ENCODE assay signal across 21 mouse cellular contexts in the genomic region with DNA sequence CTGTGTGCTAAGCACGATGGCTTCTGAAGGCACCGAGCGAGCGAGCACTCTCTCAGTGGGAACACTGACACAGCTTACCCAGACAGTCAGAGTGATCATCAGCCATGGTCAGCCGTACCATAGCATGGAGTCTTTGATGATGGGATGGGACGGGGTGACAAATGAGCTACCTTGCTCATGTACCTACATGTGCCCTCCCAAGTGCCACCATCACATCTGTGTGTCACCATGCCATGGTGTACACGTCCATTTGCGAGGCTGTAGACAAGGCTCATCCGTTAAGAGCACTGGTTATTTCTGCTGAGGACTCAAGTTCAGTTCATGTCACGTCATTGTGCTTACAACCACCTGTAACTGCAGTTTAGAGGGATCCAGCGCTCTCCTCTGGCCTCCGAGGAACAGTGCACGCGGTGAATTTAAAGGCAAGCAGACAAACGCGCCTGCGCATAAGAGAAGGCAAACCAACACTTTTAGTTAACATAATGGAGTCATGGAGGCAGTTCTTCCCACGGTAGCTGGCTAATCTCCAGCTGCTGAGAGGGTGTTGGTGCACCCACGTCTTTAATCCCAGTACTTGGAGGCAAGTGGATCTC. TPM values are rescaled to one million over a fixed set of nuclear protein-coding genes. Genes with fewer than 3 reads are reported as not detected.
DNase-seq lines count a peak whose midpoint lies in the region; ATAC-seq and TF ChIP-seq lines count a peak whose summit lies in the region.
"Had no signal": no experiment of that assay in that cellular context is flagged by ENCODE, and none has a peak within 500 bp of the region (broad histone marks: within the 10 kb centered on the region; RNA-seq: fewer than 3 reads in every experiment).

No protein-coding gene starts in this region.

- H3K36me3 ChIP-seq in kidney, embryonic 14.5 days (ENCODE audit: control insufficient read depth, insufficient read depth, low read length): no peaks in the 10 kb centered on the region
- H3K36me3 ChIP-seq in megakaryocyte, embryonic 14.5 days (replicated peaks; ENCODE audit: low read length): peaks cover 38% of the 10 kb centered on the region
- H3K36me3 ChIP-seq in intestine, postnatal 0 days (ENCODE audit: control insufficient read depth, insufficient read depth): no peaks in the 10 kb centered on the region
- H3K36me3 ChIP-seq: embryonic facial prominence, embryonic 10.5 days; G1E; heart, embryonic 12.5 days; hindbrain, embryonic 12.5 days had no signal

- TF ChIP-seq CTCF in bone marrow macrophage, adult 2 months (IDR thresholded peaks at IDR 0.05; ENCODE audit: low read depth, low read length): peak; percentile 8; the same call in 1 of the 2 replicates
- TF ChIP-seq CTCF in intestine, postnatal 0 days (IDR thresholded peaks at IDR 0.05; ENCODE audit: low read depth): no peak

- WGBS in kidney, embryonic 14.5 days: 87% methylated on average over 19 of the region's 19 CpGs
- 90% methylated on average over 19 of the region's 19 CpGs for WGBS in intestine, postnatal 0 days

- H3K4me3 ChIP-seq in kidney, embryonic 14.5 days (ENCODE audit: low read length): no peak overlapping the region
- H3K4me3 ChIP-seq in megakaryocyte, embryonic 14.5 days (replicated peaks): peak overlapping the region; percentile 82
- no peak overlapping the region for H3K4me3 ChIP-seq in bone marrow macrophage, adult 2 months (ENCODE audit: insufficient read depth, low read length)
- no peak overlapping the region for H3K4me3 ChIP-seq in intestine, postnatal 0 days (ENCODE audit: low read depth, low read length)
- H3K4me3 ChIP-seq: embryonic facial prominence, embryonic 10.5 days; forebrain, embryonic 13.5 days; hindbrain, embryonic 12.5 days had no signal

- H3K9ac ChIP-seq in kidney, embryonic 14.5 days (ENCODE audit: low read depth, low read length): no peak overlapping the region
- H3K9ac ChIP-seq in intestine, postnatal 0 days (ENCODE audit: low read depth, low read length): no peak overlapping the region
- H3K9ac ChIP-seq: forebrain, embryonic 13.5 days; forebrain, postnatal 0 days; hindbrain, embryonic 12.5 days had no signal

- H3K9me3 ChIP-seq in kidney, embryonic 14.5 days (ENCODE audit: control insufficient read depth, low read length): no peaks in the 10 kb centered on the region
- H3K9me3 ChIP-seq in megakaryocyte, embryonic 14.5 days: no peaks in the 10 kb centered on the region
- no peaks in the 10 kb centered on the region for H3K9me3 ChIP-seq in intestine, postnatal 0 days (ENCODE audit: control insufficient read depth)
- H3K9me3 ChIP-seq: embryonic facial prominence, embryonic 10.5 days; forebrain, embryonic 13.5 days; heart, embryonic 12.5 days; hindbrain, embryonic 12.5 days had no signal

- peaks cover 35% of the 10 kb centered on the region for H3K27me3 ChIP-seq in kidney, embryonic 14.5 days (ENCODE audit: control insufficient read depth, insufficient read depth, low read length)
- peaks cover 21% of the 10 kb centered on the region for H3K27me3 ChIP-seq in megakaryocyte, embryonic 14.5 days (replicated peaks)
- peaks cover 28% of the 10 kb centered on the region for H3K27me3 ChIP-seq in intestine, postnatal 0 days (replicated peaks; ENCODE audit: control insufficient read depth, insufficient read depth, low read length)

- peak; percentile 45 to 59 for DNase-seq in kidney, postnatal 4 days
- DNase-seq in spleen, postnatal 10 days (ENCODE audit: low spot score in 2 of 2): no peak
- DNase-seq: adrenal gland, postnatal 14 days; cerebellum, adult 18-20 months; cerebellum, postnatal 10 days; forebrain, postnatal 0 days; gastrocnemius, postnatal 36 days; heart, postnatal 36 days had no signal

- H3K4me1 ChIP-seq in kidney, embryonic 14.5 days (ENCODE audit: control insufficient read depth, insufficient read depth, low read length): peaks cover 25% of the 10 kb centered on the region
- H3K4me1 ChIP-seq in megakaryocyte, embryonic 14.5 days: peaks cover 70% of the 10 kb centered on the region
- peaks cover 23% of the 10 kb centered on the region for H3K4me1 ChIP-seq in bone marrow macrophage, adult 2 months (ENCODE audit: control insufficient read depth, insufficient read depth, low read length)
- peaks cover 10% of the 10 kb centered on the region; the same call in 1 of the 2 replicates for H3K4me1 ChIP-seq in intestine, postnatal 0 days (replicated peaks; ENCODE audit: control insufficient read depth, insufficient read depth, low read length)

- no peak for TF ChIP-seq POLR2A in bone marrow macrophage, adult 2 months (IDR thresholded peaks at IDR 0.05; ENCODE audit: borderline replicate concordance, low read depth, low read length)

- no peak overlapping the region for H3K27ac ChIP-seq in kidney, embryonic 14.5 days (ENCODE audit: low read depth, low read length)
- H3K27ac ChIP-seq in bone marrow macrophage, adult 2 months (ENCODE audit: insufficient read depth, low read depth, low read length): peak overlapping the region; percentile 99; the same call in 1 of the 2 replicates
- H3K27ac ChIP-seq in intestine, postnatal 0 days (ENCODE audit: low read depth, low read length): no peak overlapping the region
- H3K27ac ChIP-seq: embryonic facial prominence, embryonic 10.5 days; forebrain, embryonic 13.5 days; hindbrain, embryonic 12.5 days had no signal

- H3K4me2 ChIP-seq in kidney, embryonic 14.5 days (replicated peaks; ENCODE audit: low read depth, low read length): no peak overlapping the region
- no peak overlapping the region for H3K4me2 ChIP-seq in intestine, postnatal 0 days (replicated peaks; ENCODE audit: low read depth)
- H3K4me2 ChIP-seq: forebrain, embryonic 13.5 days; hindbrain, embryonic 12.5 days had no signal

- no peak for ATAC-seq in kidney, embryonic 14.5 days (ENCODE audit: low FRiP score, low TSS enrichment)
- ATAC-seq in megakaryocyte, adult 5-6 weeks (ENCODE audit: poor library complexity, severe bottlenecking): no peak
- no peak for ATAC-seq in intestine, postnatal 0 days
- ATAC-seq: activated CD4-positive, CD25-positive, alpha-beta regulatory T cell, adult 4 months; forebrain, embryonic 13.5 days; forebrain, postnatal 0 days; hindbrain, embryonic 16.5 days; inflammation-experienced regulatory T-cells, adult 6 months had no signal

RNA-seq across cellular contexts. Expression of a gene that starts 15.3 kb away (rescaled TPM):
- 12.2 and 12.8 TPM in 2 replicates for polyA plus RNA-seq in kidney, embryonic 14.5 days (2014; fragmentation: Nextera tagmentation; extraction: Ambion mirVana)
- 6.9 and 23.5 TPM in 2 replicates for polyA plus RNA-seq in megakaryocyte, embryonic 14.5 days (2012; ENCODE audit: insufficient read depth, low replicate concordance)
- total RNA-seq in megakaryocyte, adult 5-6 weeks (2015): 0.47 TPM in 1 of 2 replicates, not detected in the other
- total RNA-seq in megakaryocyte, adult 5-6 weeks (2017): 0.07 TPM in 1 of 2 replicates, not detected in the other
- 32.1 and 38.5 TPM in 2 replicates for polyA plus RNA-seq in bone marrow macrophage, adult 2 months (2012; ENCODE audit: insufficient read depth, insufficient read length, missing spikeins)
- 15.7 and 16.1 TPM in 2 replicates for polyA plus RNA-seq in intestine, postnatal 0 days (2015; fragmentation: Nextera tagmentation; extraction: Ambion mirVana)
- polyA plus RNA-seq: activated CD4-positive, CD25-positive, alpha-beta regulatory T cell, adult 4 months; G1E had no signal

RNA-seq across cellular contexts. Expression of a gene that starts 19.2 kb away (rescaled TPM):
- 3.2 and 4.1 TPM in 2 replicates for polyA plus RNA-seq in kidney, embryonic 14.5 days (2014; fragmentation: Nextera tagmentation; extraction: Ambion mirVana)
- 3.0 and 9.5 TPM in 2 replicates for polyA plus RNA-seq in megakaryocyte, embryonic 14.5 days (2012; ENCODE audit: insufficient read depth, low replicate concordance)
- total RNA-seq in megakaryocyte, adult 5-6 weeks (2015): 15.8 and 15.9 TPM in 2 replicates
- total RNA-seq in megakaryocyte, adult 5-6 weeks (2017): 7.9 and 10.7 TPM in 2 replicates
- polyA plus RNA-seq in bone marrow macrophage, adult 2 months (2012; ENCODE audit: insufficient read depth, insufficient read length, missing spikeins): 22.4 and 23.4 TPM in 2 replicates
- polyA plus RNA-seq in intestine, postnatal 0 days (2015; fragmentation: Nextera tagmentation; extraction: Ambion mirVana): 3.1 and 3.3 TPM in 2 replicates
- polyA plus RNA-seq: G1E had no signal

RNA-seq across cellular contexts. Expression of a gene that starts 24.9 kb away (rescaled TPM):
- 55.2 and 80.2 TPM in 2 replicates for polyA plus RNA-seq in kidney, embryonic 14.5 days (2014; fragmentation: Nextera tagmentation; extraction: Ambion mirVana)
- polyA plus RNA-seq in megakaryocyte, embryonic 14.5 days (2012; ENCODE audit: insufficient read depth, low replicate concordance): 842 and 1,717 TPM in 2 replicates
- 89.9 and 100 TPM in 2 replicates for total RNA-seq in megakaryocyte, adult 5-6 weeks (2015)
- 39.5 and 49.8 TPM in 2 replicates for total RNA-seq in megakaryocyte, adult 5-6 weeks (2017)
- 134 and 155 TPM in 2 replicates for polyA plus RNA-seq in bone marrow macrophage, adult 2 months (2012; ENCODE audit: insufficient read depth, insufficient read length, missing spikeins)
- 179 and 201 TPM in 2 replicates for polyA plus RNA-seq in intestine, postnatal 0 days (2015; fragmentation: Nextera tagmentation; extraction: Ambion mirVana)

RNA-seq across cellular contexts. Expression of a gene that starts 27.0 kb away (rescaled TPM):
- 111 and 114 TPM in 2 replicates for polyA plus RNA-seq in kidney, embryonic 14.5 days (2014; fragmentation: Nextera tagmentation; extraction: Ambion mirVana)
- polyA plus RNA-seq in megakaryocyte, embryonic 14.5 days (2012; ENCODE audit: insufficient read depth, low replicate concordance): 25.4 and 80.4 TPM in 2 replicates
- total RNA-seq in megakaryocyte, adult 5-6 weeks (2015): 14.6 and 17.3 TPM in 2 replicates
- total RNA-seq in megakaryocyte, adult 5-6 weeks (2017): 6.9 and 10.0 TPM in 2 replicates
- polyA plus RNA-seq in bone marrow macrophage, adult 2 months (2012; ENCODE audit: insufficient read depth, insufficient read length, missing spikeins): 19.2 and 31.8 TPM in 2 replicates
- polyA plus RNA-seq in intestine, postnatal 0 days (2015; fragmentation: Nextera tagmentation; extraction: Ambion mirVana): 35.6 and 38.5 TPM in 2 replicates

RNA-seq across cellular contexts. Expression of a gene that starts 33.9 kb away (rescaled TPM):
- 1.3 and 1.5 TPM in 2 replicates for polyA plus RNA-seq in kidney, embryonic 14.5 days (2014; fragmentation: Nextera tagmentation; extraction: Ambion mirVana)
- 221 and 384 TPM in 2 replicates for polyA plus RNA-seq in megakaryocyte, embryonic 14.5 days (2012; ENCODE audit: insufficient read depth, low replicate concordance)
- 16.5 and 18.2 TPM in 2 replicates for total RNA-seq in megakaryocyte, adult 5-6 weeks (2015)
- total RNA-seq in megakaryocyte, adult 5-6 weeks (2017): 26.7 and 27.7 TPM in 2 replicates
- 23.2 and 32.3 TPM in 2 replicates for polyA plus RNA-seq in bone marrow macrophage, adult 2 months (2012; ENCODE audit: insufficient read depth, insufficient read length, missing spikeins)
- polyA plus RNA-seq in intestine, postnatal 0 days (2015; fragmentation: Nextera tagmentation; extraction: Ambion mirVana): 1.1 and 1.2 TPM in 2 replicates

Comparison
In these comparisons a context has a peak if more than half of its experiments do, and no peak if none do; other contexts are left out.
1. DNase-seq: peak in kidney, postnatal 4 days (2 of 2); none in spleen, postnatal 10 days (0 of 2).